Mouse (Mus musculus): Measurements from ENCODE around the gene Naaladl1.

GRCm38 (mm10) chr19:6067724-6068415 lies 37.7 kb upstream of the Naaladl1 start, which contains the start of gene Tm7sf2:
- TF ChIP-seq GATA1 (IDR thresholded peaks at IDR 0.05; ENCODE audit: low read length): no peak
- TF ChIP-seq TAL1 (IDR thresholded peaks at IDR 0.05; ENCODE audit: low read length): no peak
